Mouse (Mus musculus) limb, embryonic 11.5 days (tissue): ENCODE data around the gene Cd200. TPM values are rescaled to one million over a fixed set of nuclear protein-coding genes. Genes with fewer than 3 reads are reported as not detected.

Experiments used
- ATAC-seq: fragments of 200-750 bp; cut with Nextera tagmentation; 2 replicates; pipeline ENCODE4 v1.8.0; 2017; ENCODE audit warnings: low read depth; ENCODE audit not compliant: insufficient number of reproducible peaks, low FRiP score, low TSS enrichment
- DNase-seq: peaks from one replicate; pipeline ENCODE4 v3.0.0-alpha.2; 2015; ENCODE audit warnings: low spot score
- H3K27ac ChIP-seq: fragments of 300-500 bp; sonication (generic); replicated peaks from 2 replicates; pipeline ENCODE4 v1.5.1; 2014; ENCODE audit warnings: low read depth, mild to moderate bottlenecking, low read length
- H3K27me3 ChIP-seq: fragments of 300-500 bp; sonication (generic); 2 replicates; pipeline ENCODE4 v1.6.1; 2014; ENCODE audit warnings: mild to moderate bottlenecking, low read length, mixed read lengths; ENCODE audit not compliant: control insufficient read depth, insufficient read depth
- H3K36me3 ChIP-seq: fragments of 300-500 bp; sonication (generic); 2 replicates; pipeline ENCODE4 v1.6.1; 2014; ENCODE audit warnings: mild to moderate bottlenecking, low read length, moderate library complexity, mixed read lengths; ENCODE audit not compliant: control insufficient read depth, insufficient read depth
- H3K4me1 ChIP-seq: fragments of 300-500 bp; sonication (generic); 2 replicates; pipeline ENCODE4 v1.6.1; 2014; ENCODE audit warnings: low read length, mixed read lengths; ENCODE audit not compliant: control insufficient read depth, insufficient read depth
- H3K4me2 ChIP-seq: fragments of 300-500 bp; sonication (generic); 2 replicates; pipeline ENCODE4 v1.6.1; 2014; ENCODE audit warnings: low read depth, mild to moderate bottlenecking, moderate library complexity; ENCODE audit not compliant: severe bottlenecking
- H3K4me3 ChIP-seq: fragments of 300-500 bp; sonication (generic); 2 replicates; pipeline ENCODE4 v1.5.1; 2014; ENCODE audit warnings: low read depth, low read length
- H3K9ac ChIP-seq: fragments of 300-500 bp; sonication (generic); 2 replicates; pipeline ENCODE4 v1.6.1; 2014; ENCODE audit warnings: mild to moderate bottlenecking, low read length
- H3K9me3 ChIP-seq: fragments of 300-500 bp; sonication (generic); 2 replicates; pipeline ENCODE4 v1.6.1; 2016; ENCODE audit warnings: low read length; ENCODE audit not compliant: control insufficient read depth
- WGBS: fragments of 180-500 bp; shearing (Covaris S2); extraction: QIAGEN DNeasy Blood & Tissue Kit; methylation state at CpG from one replicate; pipeline ENCODE4 v1.1.7; 2014; 5-methylcytosine and 5-hydroxymethylcytosine counted together
- polyA plus RNA-seq: library from polyadenylated mRNA; unstranded; fragments of >200 nt; fragmentation: Nextera tagmentation; extraction: Ambion mirVana; gene quantifications from 2 replicates; pipeline ENCODE4 v1.2.1, GENCODE M21; 2014

Cd200 gene
- polyA plus RNA-seq, 1 experiment from 2014 or later = 4.2 TPM

DNA sequence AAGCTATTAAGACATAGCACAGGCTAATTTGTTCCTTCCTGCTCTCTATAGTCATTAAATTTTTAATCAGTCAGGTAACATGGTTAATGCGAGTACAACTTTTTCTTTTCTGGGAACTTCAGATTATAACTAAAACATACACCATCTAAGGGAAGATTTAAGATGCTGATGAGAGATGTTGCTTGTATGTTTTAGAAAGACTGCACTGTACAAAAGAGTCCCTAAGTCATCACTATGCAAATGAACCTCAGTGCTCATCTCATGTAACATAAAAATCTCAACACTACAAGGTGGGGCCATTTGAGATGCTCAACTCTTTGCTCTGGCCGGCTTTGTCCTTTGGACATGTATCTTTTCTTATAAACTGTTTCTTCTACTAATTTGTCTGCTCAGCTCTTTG lies 62.5 kb downstream of the Cd200 start:
- 91% methylated on average over 2 of the region's 2 CpGs for WGBS
- Histone ChIP-seq H3K4me3 (no peak overlapping the region), H3K9ac (no peak overlapping the region), H3K4me1 (no peaks in the 10 kb centered on the region), H3K9me3 (no peaks in the 10 kb centered on the region), H3K27me3 (no peaks in the 10 kb centered on the region), H3K36me3 (no peaks in the 10 kb centered on the region), H3K4me2 (no peak overlapping the region), H3K27ac (no peak overlapping the region)
- ATAC-seq (no peak), DNase-seq (no peak)

DNA sequence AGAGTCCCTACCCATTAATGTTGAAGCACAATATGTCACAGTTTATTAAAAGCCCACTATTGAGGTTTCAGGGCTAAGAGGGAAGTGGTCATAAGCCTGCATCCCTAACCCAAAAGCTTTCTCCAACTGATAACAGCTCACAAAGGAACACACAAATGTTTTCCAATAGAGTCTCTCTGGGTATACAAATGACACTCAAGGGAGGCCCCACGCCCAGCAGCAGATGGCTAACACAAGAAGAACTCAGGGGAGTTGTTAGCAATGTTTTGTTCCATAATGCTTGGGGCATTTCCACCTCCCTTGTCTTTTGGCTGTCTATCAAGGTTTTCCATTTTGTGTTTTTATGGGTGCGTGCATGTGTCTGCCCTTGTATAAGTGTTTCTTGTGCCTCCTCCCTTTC lies 64.0 kb downstream of the Cd200 start:
- Histone ChIP-seq H3K36me3 (no peaks in the 10 kb centered on the region), H3K4me2 (no peak overlapping the region), H3K4me3 (no peak overlapping the region), H3K27me3 (no peaks in the 10 kb centered on the region), H3K9me3 (no peaks in the 10 kb centered on the region), H3K27ac (no peak overlapping the region), H3K9ac (no peak overlapping the region), H3K4me1 (no peaks in the 10 kb centered on the region)
- WGBS = 81% methylated on average over 2 of the region's 2 CpGs
- DNase-seq (no peak), ATAC-seq (no peak)

DNA sequence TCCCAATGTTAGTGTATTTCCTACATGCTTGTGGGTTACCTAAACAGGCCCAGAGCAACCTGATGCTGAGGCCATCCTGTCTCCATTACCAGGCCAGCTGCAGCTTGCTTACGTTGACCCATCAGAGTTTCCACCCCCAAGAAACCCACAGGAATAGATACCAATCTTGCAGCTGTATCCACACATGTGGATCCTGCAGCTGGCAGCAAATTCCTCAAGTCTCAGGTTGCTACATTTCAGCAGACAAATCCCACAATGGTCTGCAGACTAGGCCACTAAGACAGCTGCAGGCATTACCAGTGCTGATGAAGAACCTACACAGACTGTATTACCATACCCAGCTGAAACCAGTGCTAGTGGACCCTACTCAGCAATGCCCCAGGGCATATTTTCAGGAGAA lies 72.4 kb downstream of the Cd200 start:
- no peak for DNase-seq
- Histone ChIP-seq H3K27ac (no peak overlapping the region), H3K4me1 (no peaks in the 10 kb centered on the region), H3K9me3 (no peaks in the 10 kb centered on the region), H3K9ac (no peak overlapping the region), H3K4me3 (no peak overlapping the region), H3K36me3 (no peaks in the 10 kb centered on the region), H3K4me2 (no peak overlapping the region), H3K27me3 (no peaks in the 10 kb centered on the region)
- 71% methylated on average over 1 of the region's 1 CpGs for WGBS
- peak; percentile 61; the same call in 1 of the 2 replicates for ATAC-seq

DNA sequence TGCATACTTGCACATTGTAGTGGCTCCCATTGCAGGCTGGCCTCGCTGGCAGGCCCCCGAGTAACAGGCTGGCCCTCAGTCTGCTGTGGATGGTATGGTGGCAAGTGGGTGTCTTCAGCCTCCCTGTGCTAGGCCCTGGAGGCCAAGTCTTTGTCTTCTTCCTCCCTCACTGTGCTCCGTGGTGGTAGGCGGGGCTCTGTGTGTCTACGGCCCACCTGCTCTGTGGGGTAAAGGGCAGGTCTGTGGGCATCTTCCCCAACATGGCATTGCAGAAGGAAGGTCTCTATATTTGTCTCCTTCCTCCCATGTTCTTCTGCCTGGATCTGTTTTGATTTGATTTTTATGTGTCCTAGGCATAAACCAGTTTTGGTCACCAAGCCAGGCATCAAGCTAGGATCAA lies 74.0 kb downstream of the Cd200 start:
- no peak for ATAC-seq
- no peak for DNase-seq
- H3K9me3 ChIP-seq = no peaks in the 10 kb centered on the region
- H3K27ac ChIP-seq = no peak overlapping the region
- no peak overlapping the region for H3K4me3 ChIP-seq
- H3K4me2 ChIP-seq = no peak overlapping the region
- H3K36me3 ChIP-seq = no peaks in the 10 kb centered on the region
- no peaks in the 10 kb centered on the region for H3K4me1 ChIP-seq
- WGBS = 84% methylated on average over 5 of the region's 5 CpGs
- H3K27me3 ChIP-seq = no peaks in the 10 kb centered on the region
- H3K9ac ChIP-seq = no peak overlapping the region

DNA sequence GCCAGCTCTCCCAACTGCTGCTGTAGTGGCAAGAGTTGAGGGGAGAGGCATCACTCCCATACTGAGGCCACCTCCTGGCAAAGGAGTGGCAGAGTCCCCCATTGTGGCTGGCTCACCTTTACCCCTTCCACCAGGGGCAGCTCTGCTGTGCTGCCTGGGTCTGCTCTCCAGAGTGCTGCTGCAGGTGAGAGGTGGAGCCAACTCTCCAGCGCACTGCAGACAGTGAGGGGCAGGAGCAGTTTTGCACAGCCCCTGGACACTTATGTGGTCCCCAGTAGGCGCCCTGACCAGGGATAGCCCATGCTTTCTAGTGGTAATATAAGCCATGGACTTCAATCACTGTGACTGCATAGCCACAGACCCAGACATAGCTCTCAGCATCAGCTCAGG lies 74.5 kb downstream of the Cd200 start:
- Histone ChIP-seq H3K27ac (no peak overlapping the region), H3K9ac (no peak overlapping the region), H3K4me1 (no peaks in the 10 kb centered on the region), H3K36me3 (no peaks in the 10 kb centered on the region), H3K4me2 (no peak overlapping the region), H3K4me3 (no peak overlapping the region), H3K9me3 (no peaks in the 10 kb centered on the region), H3K27me3 (no peaks in the 10 kb centered on the region)
- DNase-seq (no peak), ATAC-seq (no peak)
- 76% methylated on average over 2 of the region's 2 CpGs for WGBS

DNA sequence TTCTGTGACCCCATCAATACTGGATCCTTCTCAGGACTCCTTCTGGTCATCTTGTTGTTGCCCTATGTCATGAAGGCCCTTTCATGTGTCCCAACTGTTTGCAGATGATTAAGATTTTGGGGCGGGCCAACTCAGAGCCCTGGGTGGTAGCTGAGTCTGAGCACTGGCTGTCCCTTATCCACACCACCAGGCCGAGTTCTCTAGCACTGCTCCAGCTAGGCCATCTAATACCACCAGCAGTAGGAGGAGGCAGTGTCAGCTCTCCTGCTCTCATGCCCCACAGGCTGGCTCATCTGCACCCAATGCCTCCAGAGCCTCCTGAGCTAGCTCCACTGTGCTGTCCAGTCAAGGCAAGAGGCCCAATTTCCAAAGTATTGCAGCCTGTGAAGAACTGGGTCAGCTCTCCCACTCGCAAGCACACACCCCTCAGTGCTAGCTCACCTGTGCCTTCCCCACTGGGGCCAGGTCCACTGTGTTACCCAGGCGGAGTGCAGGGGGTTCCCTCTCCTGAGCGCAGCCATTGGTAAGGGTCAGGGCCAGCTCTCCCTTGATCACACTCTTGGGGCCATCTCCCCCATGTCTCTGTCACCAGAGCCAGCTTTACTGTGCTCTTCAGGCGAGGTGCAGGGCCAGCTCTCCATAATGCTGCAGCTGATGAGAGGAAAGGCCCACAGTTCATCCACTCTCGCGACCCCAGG lies 75.0 kb downstream of the Cd200 start:
- Histone ChIP-seq H3K4me1 (no peaks in the 10 kb centered on the region), H3K9me3 (no peaks in the 10 kb centered on the region), H3K4me3 (no peak overlapping the region), H3K27ac (no peak overlapping the region), H3K4me2 (no peak overlapping the region), H3K27me3 (no peaks in the 10 kb centered on the region), H3K36me3 (no peaks in the 10 kb centered on the region), H3K9ac (no peak overlapping the region)
- 83% methylated on average over 8 of the region's 8 CpGs for WGBS
- no peak for ATAC-seq
- no peak for DNase-seq

DNA sequence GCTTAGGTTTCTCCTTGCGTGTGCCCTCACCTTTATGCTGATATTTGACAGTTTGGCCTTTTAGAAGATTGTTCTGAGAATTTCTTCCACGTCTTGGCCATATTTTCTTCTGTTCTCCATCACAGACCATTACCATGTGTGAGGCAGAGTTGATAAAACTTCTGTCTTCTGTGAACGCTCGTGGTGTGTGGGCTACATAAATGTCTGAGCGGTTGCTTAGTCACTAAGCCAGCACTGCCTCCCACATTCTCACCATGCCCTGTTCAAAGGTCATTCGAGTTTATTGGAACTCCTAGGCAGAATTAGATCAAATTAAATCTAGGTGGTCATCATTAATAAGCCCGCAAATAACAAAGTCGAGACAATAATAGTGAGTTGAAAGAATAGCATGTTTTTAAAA lies 76.3 kb downstream of the Cd200 start:
- Histone ChIP-seq H3K4me2 (no peak overlapping the region), H3K9me3 (no peaks in the 10 kb centered on the region), H3K4me1 (no peaks in the 10 kb centered on the region), H3K9ac (no peak overlapping the region), H3K36me3 (no peaks in the 10 kb centered on the region), H3K27ac (no peak overlapping the region), H3K4me3 (no peak overlapping the region), H3K27me3 (no peaks in the 10 kb centered on the region)
- ATAC-seq = no peak
- WGBS = 73% methylated on average over 8 of the region's 8 CpGs
- no peak for DNase-seq

Other genes starting within 250 kb of the Cd200 start
- gene Btla, start 184.7 kb downstream of the Cd200 start, polyA plus RNA-seq = 0.05 and 0.14 TPM in 2 replicates
- not detected in 2 replicates for gene Gm609, start 83.9 kb upstream of the Cd200 start, polyA plus RNA-seq
- gene Gm17783, start 123.0 kb upstream of the Cd200 start, polyA plus RNA-seq = not detected in 2 replicates
- not detected in 2 replicates for gene Slc9c1, start 126.3 kb upstream of the Cd200 start, polyA plus RNA-seq
- 0.04 and 0.41 TPM in 2 replicates for gene Gcsam, start 201.3 kb upstream of the Cd200 start, polyA plus RNA-seq
- gene BC016579, start 245.0 kb upstream of the Cd200 start, polyA plus RNA-seq = 0.09 and 0.14 TPM in 2 replicates